Mouse (Mus musculus): ENCODE data around the gene Gm3435. TPM values are rescaled to one million over a fixed set of nuclear protein-coding genes. Genes with fewer than 3 reads are reported as not detected.
"Not testable (repeated sequence)": the region's sequence is repeated elsewhere in the genome, so short reads cannot be mapped to it uniquely, and the experiment has no call there.

The Gm3435 gene
- 1 to 10 TPM; 2.6 to 5.0 TPM for total RNA-seq (2021)
- long read RNA-seq, experiment 1, partial matches to known transcripts: 3 of 11 reads
- long read RNA-seq, experiment 1, other reads (novel, unspliced or antisense): 7 of 11 reads
- long read RNA-seq, experiment 2, partial matches to known transcripts: 10 of 21 reads
- long read RNA-seq, experiment 2, other reads (novel, unspliced or antisense): 9 of 21 reads

DNA sequence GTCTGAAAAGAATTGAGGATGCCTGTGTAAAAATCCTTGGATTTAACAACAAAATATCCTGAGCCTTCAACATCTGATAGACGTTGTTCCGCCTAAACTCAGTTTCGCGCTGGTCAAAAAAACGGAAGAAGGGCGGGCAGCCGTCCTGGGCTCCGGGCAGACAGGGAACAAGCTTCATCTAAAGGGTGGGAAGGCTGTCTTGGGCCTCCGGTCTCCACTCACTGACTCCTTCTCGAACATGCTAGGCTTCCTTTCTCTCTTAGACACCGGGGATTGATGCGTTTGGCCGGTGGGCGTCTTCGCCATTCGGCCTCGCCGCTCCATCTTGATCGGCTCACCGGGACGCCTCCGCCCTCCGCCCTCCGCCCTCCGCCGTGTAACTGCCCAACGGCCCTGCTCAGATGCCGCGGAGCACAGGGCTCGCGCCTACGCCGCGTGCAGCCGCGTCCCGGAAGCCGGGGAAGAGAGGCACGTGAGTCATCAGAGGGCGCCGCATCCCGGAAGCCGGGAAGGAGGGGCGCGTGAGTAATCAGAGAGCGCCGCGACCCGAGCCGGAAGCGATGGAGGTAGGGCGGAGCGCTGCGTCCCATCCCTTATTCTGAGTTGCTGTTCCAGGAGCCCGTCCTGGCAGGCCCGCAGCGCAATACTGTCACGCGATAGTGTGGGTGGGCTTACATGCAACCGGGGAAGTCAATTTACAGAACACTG lies at the start of gene Gm3435:
TSS of gene Gm3435 (plus strand) at position 471 of the 708 bp plus-strand sequence.
- not testable (repeated sequence) for DNase-seq (ENCODE audit: low spot score in 2 of 2)

GRCm38 (mm10) chr17:14960520-14960919 lies 49.5 kb upstream of the Gm3435 start:
- peak; percentile 31 to 40 for DNase-seq (ENCODE audit: low spot score in 2 of 2)

- peak; percentile 48 to 56 for DNase-seq (ENCODE audit: low spot score in 2 of 2)
Observed at GRCm38 (mm10) chr17:14960951-14961556, 48.9 kb upstream of the Gm3435 start, which contains the start of gene Phf10. Gene Phf10 (minus strand): TSS chr17:14961273.

- not testable (repeated sequence) for DNase-seq (ENCODE audit: low spot score in 2 of 2)
Observed at GRCm38 (mm10) chr17:14961557-14962154, 48.3 kb upstream of the Gm3435 start.

GRCm38 (mm10) chr17:14968373-14968913 lies 41.5 kb upstream of the Gm3435 start:
- DNase-seq (ENCODE audit: low spot score in 2 of 2): not testable (repeated sequence)

- not testable (repeated sequence) for DNase-seq (ENCODE audit: low spot score in 2 of 2)
Observed at GRCm38 (mm10) chr17:14977718-14978361, 32.1 kb upstream of the Gm3435 start.

DNA sequence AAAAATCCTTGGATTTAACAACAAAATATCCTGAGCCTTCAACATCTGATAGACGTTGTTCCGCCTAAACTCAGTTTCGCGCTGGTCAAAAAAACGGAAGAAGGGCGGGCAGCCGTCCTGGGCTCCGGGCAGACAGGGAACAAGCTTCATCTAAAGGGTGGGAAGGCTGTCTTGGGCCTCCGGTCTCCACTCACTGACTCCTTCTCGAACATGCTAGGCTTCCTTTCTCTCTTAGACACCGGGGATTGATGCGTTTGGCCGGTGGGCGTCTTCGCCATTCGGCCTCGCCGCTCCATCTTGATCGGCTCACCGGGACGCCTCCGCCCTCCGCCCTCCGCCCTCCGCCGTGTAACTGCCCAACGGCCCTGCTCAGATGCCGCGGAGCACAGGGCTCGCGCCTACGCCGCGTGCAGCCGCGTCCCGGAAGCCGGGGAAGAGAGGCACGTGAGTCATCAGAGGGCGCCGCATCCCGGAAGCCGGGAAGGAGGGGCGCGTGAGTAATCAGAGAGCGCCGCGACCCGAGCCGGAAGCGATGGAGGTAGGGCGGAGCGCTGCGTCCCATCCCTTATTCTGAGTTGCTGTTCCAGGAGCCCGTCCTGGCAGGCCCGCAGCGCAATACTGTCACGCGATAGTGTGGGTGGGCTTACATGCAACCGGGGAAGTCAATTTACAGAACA lies 31.5 kb upstream of the Gm3435 start, which contains the start of the genes 9030025P20Rik and Gm3417:
TSS of gene 9030025P20Rik (plus strand) at position 107 of the 677 bp plus-strand sequence.
TSS of gene Gm3417 (minus strand) at position 429 of the 677 bp plus-strand sequence.
- DNase-seq (ENCODE audit: low spot score in 2 of 2): not testable (repeated sequence)

- not testable (repeated sequence) for DNase-seq (ENCODE audit: low spot score in 2 of 2)
Observed at GRCm38 (mm10) chr17:14990116-14990702, 19.8 kb upstream of the Gm3435 start.

- DNase-seq (ENCODE audit: low spot score in 2 of 2): not testable (repeated sequence)
Observed at GRCm38 (mm10) chr17:14992522-14993138, 17.3 kb upstream of the Gm3435 start.

DNA sequence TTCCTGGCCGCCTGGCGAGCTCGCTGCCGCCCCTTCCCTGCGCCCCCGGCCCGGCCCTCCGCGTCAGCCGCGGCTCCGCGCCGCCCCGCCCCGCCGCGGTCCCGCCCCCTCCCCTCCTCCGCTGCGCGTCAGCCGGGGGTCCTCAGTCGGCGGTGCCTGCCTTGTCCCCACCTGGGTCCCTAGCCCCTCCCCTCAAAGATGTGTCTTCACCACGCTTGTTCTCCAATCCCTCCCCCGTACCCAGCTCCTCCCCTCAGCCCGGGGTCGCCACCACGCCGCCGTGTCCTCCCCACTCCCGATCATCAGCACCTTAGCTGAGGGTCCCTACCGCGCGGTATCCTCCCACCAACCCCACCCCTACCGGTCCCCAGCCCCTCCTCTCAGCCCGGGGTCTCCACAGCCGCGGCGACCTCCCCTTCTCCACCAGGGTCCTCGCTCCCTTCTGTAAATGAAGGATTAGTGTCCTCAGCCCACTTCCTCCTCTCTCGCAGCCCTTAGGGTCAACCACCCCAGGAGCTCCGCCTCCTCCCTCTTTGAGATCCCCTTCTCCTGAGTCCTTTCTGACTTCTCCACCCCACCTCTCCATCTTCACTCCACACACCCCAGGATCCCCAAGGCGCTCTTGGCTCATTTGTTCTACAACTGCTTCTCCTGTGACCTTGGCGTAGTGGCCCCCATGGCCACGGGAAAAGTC lies 16.7 kb upstream of the Gm3435 start:
- DNase-seq (ENCODE audit: low spot score in 2 of 2): not testable (repeated sequence)

- DNase-seq (ENCODE audit: low spot score in 2 of 2): not testable (repeated sequence)
Observed at GRCm38 (mm10) chr17:14994140-14994539, 15.8 kb upstream of the Gm3435 start.

- not testable (repeated sequence) for DNase-seq (ENCODE audit: low spot score in 2 of 2)
Observed at GRCm38 (mm10) chr17:15000047-15000446, 9.9 kb upstream of the Gm3435 start.

- not testable (repeated sequence) for DNase-seq (ENCODE audit: low spot score in 2 of 2)
Observed at GRCm38 (mm10) chr17:15009088-15009487, 888 bp upstream of the Gm3435 start.

DNA sequence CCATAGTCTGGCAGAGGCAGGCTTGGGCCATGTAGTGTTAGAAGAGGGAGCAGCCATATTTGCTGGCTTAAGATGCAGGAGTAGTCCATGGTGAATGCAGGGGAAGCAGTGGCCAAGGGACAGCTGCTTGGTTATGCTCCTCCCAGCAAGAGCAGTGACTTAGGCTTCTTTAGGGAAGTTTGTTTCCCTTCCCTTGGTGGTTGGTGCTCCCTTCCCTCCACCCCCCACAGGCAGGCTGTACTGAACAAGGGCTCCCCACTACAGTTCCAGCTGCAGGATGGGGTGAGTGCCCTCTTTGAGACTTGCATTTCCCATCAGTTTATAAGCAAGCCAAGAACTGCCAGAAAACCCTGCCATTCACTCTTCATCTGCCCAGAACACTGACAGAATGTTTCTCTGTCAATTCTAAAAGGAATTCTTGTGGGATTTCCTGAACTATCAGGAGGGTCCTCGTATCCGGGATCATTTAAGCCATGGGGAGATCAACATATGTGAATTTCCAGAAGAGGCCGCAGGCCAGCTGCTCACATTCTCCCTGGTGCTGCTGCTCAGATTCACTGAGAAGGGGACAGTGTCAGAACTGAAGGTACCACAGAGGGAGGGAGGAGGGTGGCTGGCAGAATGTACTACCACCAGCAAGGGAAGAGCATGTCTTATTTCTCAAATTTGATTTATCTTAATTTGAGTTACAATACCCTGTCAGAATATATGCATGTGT lies 11.7 kb downstream of the Gm3435 start:
- DNase-seq (ENCODE audit: low spot score in 2 of 2): peak in 1 of 2 experiments; percentile 17

GRCm38 (mm10) chr17:15023878-15024492 lies 14.0 kb downstream of the Gm3435 start:
- DNase-seq (ENCODE audit: low spot score in 2 of 2): not testable (repeated sequence)

GRCm38 (mm10) chr17:15024502-15025193 lies 14.7 kb downstream of the Gm3435 start:
- DNase-seq (ENCODE audit: low spot score in 2 of 2): not testable (repeated sequence)

DNA sequence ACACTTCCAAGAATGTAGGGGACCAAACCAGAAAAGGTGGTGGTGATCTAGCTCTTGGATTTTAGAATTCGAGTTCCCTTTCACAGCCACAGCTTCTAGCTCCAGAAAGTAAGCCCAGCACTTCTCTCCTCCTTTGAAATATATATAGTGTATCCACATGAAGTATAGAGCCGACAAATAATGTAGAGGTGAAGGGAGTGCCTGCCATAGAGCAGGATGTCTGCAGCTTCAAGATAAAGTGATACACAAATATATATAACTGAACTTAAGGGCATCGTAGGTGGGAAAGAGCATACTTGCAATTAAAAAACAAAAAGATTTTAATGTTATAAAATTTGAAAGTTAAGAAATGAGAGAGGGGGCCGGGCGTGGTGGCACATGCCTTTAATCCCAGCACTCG lies 15.5 kb downstream of the Gm3435 start:
- DNase-seq (ENCODE audit: low spot score in 2 of 2): not testable (repeated sequence)

Measured in adrenal gland, adult 18-20 months (tissue).